Mouse (Mus musculus) forebrain, embryonic 16.5 days (tissue): Measurements from ENCODE around the gene Chst11. TPM values are rescaled to one million over a fixed set of nuclear protein-coding genes. Genes with fewer than 3 reads are reported as not detected.

Experiments used
- ATAC-seq: fragments of 200-750 bp; cut with Nextera tagmentation; 2 replicates; pipeline ENCODE4 v1.8.0; 2017; ENCODE audit warnings: mild to moderate bottlenecking, moderate library complexity
- H3K27ac ChIP-seq: fragments of 300-500 bp; sonication (generic); 2 replicates; pipeline ENCODE4 v1.5.1; 2014; ENCODE audit warnings: low read length, control low read depth
- H3K27me3 ChIP-seq: fragments of 300-500 bp; sonication (generic); replicated peaks from 2 replicates; pipeline ENCODE4 v1.6.1; 2014; ENCODE audit warnings: low read length; ENCODE audit not compliant: control insufficient read depth, insufficient read depth
- H3K36me3 ChIP-seq: fragments of 300-500 bp; sonication (generic); 2 replicates; pipeline ENCODE4 v1.6.1; 2014; ENCODE audit not compliant: control insufficient read depth, insufficient read depth
- H3K4me1 ChIP-seq: fragments of 300-500 bp; sonication (generic); replicated peaks from 2 replicates; pipeline ENCODE4 v1.6.1; 2014; ENCODE audit warnings: low read length; ENCODE audit not compliant: control insufficient read depth, insufficient read depth
- H3K4me2 ChIP-seq: fragments of 300-500 bp; sonication (generic); 2 replicates; pipeline ENCODE4 v1.6.1; 2014; ENCODE audit warnings: mild to moderate bottlenecking, low read length, control low read depth
- H3K4me3 ChIP-seq: fragments of 300-500 bp; sonication (generic); replicated peaks from 2 replicates; pipeline ENCODE4 v1.5.1; 2014; ENCODE audit warnings: mild to moderate bottlenecking, low read length, control low read depth
- H3K9ac ChIP-seq: fragments of 300-500 bp; sonication (generic); replicated peaks from 2 replicates; pipeline ENCODE4 v1.6.1; 2014; ENCODE audit warnings: low read depth, low read length, control low read depth
- H3K9me3 ChIP-seq: fragments of 300-500 bp; sonication (generic); 2 replicates; pipeline ENCODE4 v1.6.1; 2016; ENCODE audit warnings: low read length; ENCODE audit not compliant: control insufficient read depth
- WGBS: fragments of 180-500 bp; shearing (Covaris S2); extraction: QIAGEN DNeasy Blood & Tissue Kit; methylation state at CpG from one replicate; pipeline ENCODE4 v1.1.7; 2014; 5-methylcytosine and 5-hydroxymethylcytosine counted together
- polyA plus RNA-seq: library from polyadenylated mRNA; unstranded; fragments of >200 nt; fragmentation: Nextera tagmentation; extraction: Ambion mirVana; gene quantifications from 2 replicates; pipeline ENCODE4 v1.2.1, GENCODE M21; 2015

The Chst11 gene
- polyA plus RNA-seq, 1 experiment from 2014 or later, result 3.4 TPM

DNA sequence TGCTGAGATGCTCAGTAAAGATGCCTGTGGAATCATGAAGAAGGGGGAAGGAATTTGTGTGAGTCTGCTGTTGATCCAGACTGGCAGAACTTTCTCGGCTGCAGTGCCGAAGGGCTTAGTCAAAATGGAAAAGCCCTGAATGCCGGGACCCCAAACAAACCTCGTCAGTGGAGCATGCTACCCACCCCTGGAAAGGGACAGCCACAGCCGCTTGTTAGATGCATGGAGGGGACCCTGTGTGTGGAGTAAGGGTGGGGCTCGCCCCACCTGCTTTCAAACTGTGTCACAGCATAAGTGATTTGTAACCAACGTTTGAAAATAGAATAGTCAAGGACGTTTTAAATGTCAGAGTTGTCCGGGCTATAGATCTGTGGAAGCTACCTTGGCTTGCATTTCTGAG lies 181.0 kb downstream of the Chst11 start:
- ATAC-seq, result no peak
- Histone ChIP-seq H3K36me3 (no peaks in the 10 kb centered on the region), H3K27me3 (no peaks in the 10 kb centered on the region), H3K4me3 (no peak overlapping the region), H3K4me2 (no peak overlapping the region), H3K27ac (no peak overlapping the region), H3K9me3 (no peaks in the 10 kb centered on the region), H3K9ac (no peak overlapping the region), H3K4me1 (peaks cover 27% of the 10 kb centered on the region)
- 67% methylated on average over 9 of the region's 9 CpGs for WGBS

- ATAC-seq, result no peak
- H3K36me3 ChIP-seq, result no peaks in the 10 kb centered on the region
- H3K4me3 ChIP-seq, result no peak overlapping the region
- H3K4me1 ChIP-seq, result peaks cover 17% of the 10 kb centered on the region
- H3K4me2 ChIP-seq, result no peak overlapping the region
- WGBS, result 75% methylated on average over 6 of the region's 6 CpGs
- no peak overlapping the region for H3K27ac ChIP-seq
- no peaks in the 10 kb centered on the region for H3K27me3 ChIP-seq
- H3K9ac ChIP-seq, result no peak overlapping the region
- H3K9me3 ChIP-seq, result no peaks in the 10 kb centered on the region
These were observed 182.2 kb downstream of the Chst11 start for GRCm38 (mm10) chr10:83167492-83167891.

DNA sequence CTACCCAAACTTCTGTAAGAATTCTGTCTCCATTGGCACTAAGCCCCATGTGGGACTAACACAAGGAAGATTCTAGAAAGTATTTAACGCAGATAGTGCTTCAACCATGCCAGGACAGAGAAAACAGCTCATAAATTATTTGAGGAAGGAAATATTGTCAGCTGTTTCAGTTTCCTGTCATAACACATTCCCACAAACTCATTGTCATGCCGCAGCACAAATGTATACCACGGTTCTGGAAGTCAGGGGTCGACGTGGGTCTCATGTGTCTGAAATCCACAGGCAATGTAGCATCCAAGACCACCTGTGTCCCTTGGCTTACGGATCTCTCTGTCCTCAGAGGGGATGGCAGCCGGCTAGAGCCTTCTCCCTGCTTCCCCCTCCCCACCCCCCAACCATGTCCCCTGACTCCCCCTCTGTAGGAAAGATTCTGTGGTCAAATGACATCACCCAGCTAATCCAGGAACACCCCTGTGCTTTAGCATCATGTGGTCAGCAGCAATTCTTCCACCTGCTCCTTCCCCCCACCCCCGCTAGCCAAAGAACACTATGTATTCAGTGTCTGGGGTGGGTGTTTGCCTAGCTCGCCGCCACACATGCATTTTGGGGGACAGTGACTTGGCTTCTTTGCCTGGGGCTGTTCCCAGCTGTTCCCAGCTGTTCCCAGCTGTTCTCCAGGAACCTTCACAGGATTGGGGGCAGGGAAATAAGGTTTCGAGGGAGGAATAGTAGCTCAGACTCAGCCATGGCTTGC lies 183.2 kb downstream of the Chst11 start:
- ATAC-seq, result no peak
- Histone ChIP-seq H3K4me1 (peaks cover 9% of the 10 kb centered on the region), H3K9me3 (no peaks in the 10 kb centered on the region), H3K27ac (no peak overlapping the region), H3K4me2 (no peak overlapping the region), H3K36me3 (no peaks in the 10 kb centered on the region), H3K9ac (no peak overlapping the region), H3K4me3 (no peak overlapping the region), H3K27me3 (no peaks in the 10 kb centered on the region)
- 84% methylated on average over 11 of the region's 11 CpGs for WGBS

DNA sequence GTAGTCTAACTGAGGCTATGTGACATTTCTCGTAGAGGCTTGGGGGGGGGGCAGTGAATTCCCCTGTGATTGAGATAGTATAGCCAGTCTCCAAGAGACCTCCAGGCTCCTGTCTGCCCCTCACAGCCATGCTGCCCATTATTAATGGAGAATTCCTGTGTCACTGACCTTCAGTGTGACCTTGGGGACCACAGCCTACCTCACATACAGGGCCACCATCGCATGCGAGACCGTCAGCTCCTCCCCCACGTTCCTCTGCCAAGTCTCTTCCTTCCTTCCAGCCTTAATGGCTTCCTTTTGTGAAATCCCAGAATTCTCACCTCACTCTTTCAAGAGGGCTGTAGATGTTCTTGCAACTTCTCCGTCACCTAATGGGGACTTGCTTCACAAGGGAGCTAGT lies 184.3 kb downstream of the Chst11 start:
- H3K9me3 ChIP-seq, result no peaks in the 10 kb centered on the region
- H3K9ac ChIP-seq, result no peak overlapping the region
- no peaks in the 10 kb centered on the region for H3K27me3 ChIP-seq
- WGBS, result 85% methylated on average over 6 of the region's 6 CpGs
- ATAC-seq, result no peak
- H3K27ac ChIP-seq, result no peak overlapping the region
- no peaks in the 10 kb centered on the region for H3K36me3 ChIP-seq
- peaks cover 3% of the 10 kb centered on the region; the same call in 1 of the 2 replicates for H3K4me1 ChIP-seq
- H3K4me3 ChIP-seq, result no peak overlapping the region
- H3K4me2 ChIP-seq, result no peak overlapping the region

DNA sequence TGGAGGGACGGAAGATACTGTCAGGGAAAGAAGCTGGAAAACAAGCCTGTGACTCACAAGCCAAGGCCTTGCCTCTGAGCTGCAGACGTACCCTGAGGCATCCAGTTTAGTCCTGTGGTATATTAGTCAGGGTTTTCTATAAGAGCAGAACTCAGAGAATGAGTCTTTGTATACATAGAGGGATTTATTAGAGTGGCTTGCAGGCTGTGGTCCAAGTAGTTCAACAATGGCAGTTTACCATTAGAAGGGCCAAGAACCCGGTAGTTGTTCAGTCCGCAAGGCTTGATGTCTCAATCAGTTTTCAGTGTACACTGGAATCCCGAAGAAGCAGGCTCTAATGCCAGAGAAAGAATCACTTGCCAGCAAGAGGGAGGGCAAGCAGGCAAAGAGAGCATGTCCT lies 192.9 kb downstream of the Chst11 start:
- Histone ChIP-seq H3K27ac (no peak overlapping the region), H3K36me3 (no peaks in the 10 kb centered on the region), H3K27me3 (no peaks in the 10 kb centered on the region), H3K9me3 (no peaks in the 10 kb centered on the region), H3K4me1 (peaks cover 6% of the 10 kb centered on the region), H3K4me2 (no peak overlapping the region), H3K9ac (no peak overlapping the region), H3K4me3 (no peak overlapping the region)
- no peak for ATAC-seq
- 41% methylated on average over 5 of the region's 5 CpGs for WGBS

DNA sequence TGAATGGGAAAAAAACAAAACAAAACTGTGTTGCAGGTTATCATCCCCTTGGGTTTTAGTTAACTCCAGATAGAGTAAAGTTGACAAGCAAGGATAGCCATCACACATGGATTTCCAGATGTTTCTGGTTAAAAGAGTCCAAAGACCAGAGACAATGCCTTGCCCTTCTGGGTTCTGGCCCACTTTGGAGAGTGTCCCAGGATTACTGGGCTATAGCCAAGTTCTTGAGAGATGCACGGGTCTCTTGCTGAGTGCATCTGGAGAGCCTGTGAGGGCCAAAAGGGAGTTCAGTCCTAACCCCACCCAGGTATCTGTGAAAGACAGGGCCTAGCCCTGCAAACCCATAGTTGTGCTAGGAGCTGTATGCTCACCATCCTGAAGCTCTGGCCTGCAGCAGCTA lies 193.4 kb downstream of the Chst11 start:
- Histone ChIP-seq H3K4me1 (peaks cover 7% of the 10 kb centered on the region), H3K36me3 (no peaks in the 10 kb centered on the region), H3K27me3 (no peaks in the 10 kb centered on the region), H3K9ac (no peak overlapping the region), H3K4me3 (no peak overlapping the region), H3K9me3 (no peaks in the 10 kb centered on the region), H3K27ac (no peak overlapping the region), H3K4me2 (no peak overlapping the region)
- 47% methylated on average over 1 of the region's 1 CpGs for WGBS
- no peak for ATAC-seq

GRCm38 (mm10) chr10:83181831-83182572 lies 196.7 kb downstream of the Chst11 start:
- H3K27ac ChIP-seq, result no peak overlapping the region

DNA sequence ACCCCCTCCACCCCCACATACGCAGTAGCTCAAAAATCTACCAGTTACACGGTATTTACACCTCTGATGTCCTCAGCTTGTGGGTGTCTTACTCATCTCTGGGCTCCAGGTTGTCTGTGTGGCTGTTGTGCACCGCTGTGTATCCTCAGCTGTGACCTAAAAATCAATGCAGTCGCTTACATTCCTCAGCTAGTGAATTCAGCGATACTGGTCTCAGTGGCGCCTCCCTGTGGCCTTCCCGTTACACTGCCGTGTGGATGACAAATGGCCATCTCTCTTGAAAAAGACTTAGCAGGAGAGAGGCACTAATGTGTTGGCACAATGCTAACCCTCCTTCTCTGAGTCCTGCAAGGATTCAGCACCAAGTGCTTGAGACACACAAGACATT lies 197.3 kb downstream of the Chst11 start:
- Histone ChIP-seq H3K4me1 (peaks cover 26% of the 10 kb centered on the region), H3K4me2 (no peak overlapping the region), H3K9ac (no peak overlapping the region), H3K27me3 (no peaks in the 10 kb centered on the region), H3K27ac (no peak overlapping the region), H3K9me3 (no peaks in the 10 kb centered on the region), H3K36me3 (no peaks in the 10 kb centered on the region), H3K4me3 (no peak overlapping the region)
- WGBS, result 26% methylated on average over 8 of the region's 8 CpGs
- peak; percentile 27; the same call in 1 of the 2 replicates for ATAC-seq

More at GRCm38 (mm10) chr10:83181831-83182572, 196.7 kb downstream of the Chst11 start:
- no peak overlapping the region for H3K4me3 ChIP-seq
- no peaks in the 10 kb centered on the region for H3K27me3 ChIP-seq
- H3K4me1 ChIP-seq, result peaks cover 23% of the 10 kb centered on the region
- WGBS, result 67% methylated on average over 15 of the region's 15 CpGs
- 0 out of 2 replicates have a peak, but pooled peaks have one; percentile 24 for ATAC-seq
- no peaks in the 10 kb centered on the region for H3K9me3 ChIP-seq
- no peak overlapping the region for H3K4me2 ChIP-seq
- no peaks in the 10 kb centered on the region for H3K36me3 ChIP-seq
- H3K9ac ChIP-seq, result no peak overlapping the region

DNA sequence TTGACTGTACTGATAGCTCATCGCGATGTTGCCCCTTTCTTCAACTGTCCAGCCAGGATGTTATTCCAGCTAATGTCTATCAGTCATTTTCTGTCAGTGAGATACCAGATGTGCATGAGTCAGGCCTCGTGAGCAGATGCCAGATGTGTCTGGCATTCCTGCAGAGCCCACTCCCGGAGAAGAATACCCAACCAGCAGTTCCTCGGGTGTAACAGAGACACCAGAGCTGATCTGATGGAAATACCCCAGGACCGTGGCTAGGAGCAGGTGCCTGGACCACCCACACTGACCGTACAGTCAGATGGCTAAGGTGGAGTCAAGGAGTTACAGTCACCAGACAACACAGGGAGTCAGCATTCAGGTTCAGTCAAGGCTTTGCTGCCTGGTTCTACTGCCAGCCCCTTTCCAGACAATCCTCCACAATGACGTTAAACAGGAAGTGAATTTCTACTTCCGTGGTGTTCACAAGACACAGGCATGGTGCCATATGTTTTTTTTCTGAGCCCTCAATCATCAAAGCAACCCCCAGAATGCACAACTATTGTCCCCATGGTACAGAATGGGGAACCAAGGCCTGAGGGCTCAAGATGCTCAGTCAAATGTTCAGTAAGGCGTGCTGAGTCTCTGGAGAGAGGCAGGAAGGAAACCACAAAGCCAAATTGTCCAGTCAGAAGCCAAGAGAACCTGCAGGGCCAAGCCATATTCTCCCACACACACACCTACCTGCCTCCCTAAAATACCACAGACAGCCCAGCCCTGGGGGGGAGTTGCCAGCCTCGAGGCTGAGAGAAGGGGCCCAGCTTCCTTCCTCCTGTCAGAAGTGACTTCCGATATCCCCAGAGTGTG lies 198.6 kb downstream of the Chst11 start:
- Histone ChIP-seq H3K4me3 (no peak overlapping the region), H3K27me3 (no peaks in the 10 kb centered on the region), H3K9ac (no peak overlapping the region), H3K9me3 (no peaks in the 10 kb centered on the region), H3K4me1 (peaks cover 26% of the 10 kb centered on the region), H3K4me2 (no peak overlapping the region), H3K27ac (no peak overlapping the region; the same call in 1 of the 2 replicates), H3K36me3 (no peaks in the 10 kb centered on the region)
- 73% methylated on average over 12 of the region's 12 CpGs for WGBS
- no peak for ATAC-seq
